Mouse (Mus musculus) midbrain, embryonic 11.5 days (tissue): ENCODE measurements around the gene Car6. TPM values are rescaled to one million over a fixed set of nuclear protein-coding genes. Genes with fewer than 3 reads are reported as not detected.

Experiments used
- ATAC-seq: fragments of 200-750 bp; cut with Nextera tagmentation; 2 replicates; pipeline ENCODE4 v1.8.0; 2017; ENCODE audit warnings: moderate TSS enrichment, moderate library complexity; ENCODE audit not compliant: low FRiP score
- DNase-seq: peaks from one replicate; pipeline ENCODE4 v3.0.0; 2015; ENCODE audit warnings: low spot score; ENCODE audit errors: missing footprints
- H3K27ac ChIP-seq: fragments of 300-500 bp; sonication (generic); 2 replicates; pipeline ENCODE4 v1.5.1; 2014; ENCODE audit warnings: low read depth, low read length
- H3K27me3 ChIP-seq: fragments of 300-500 bp; sonication (generic); 2 replicates; pipeline ENCODE4 v1.6.1; 2014; ENCODE audit warnings: mild to moderate bottlenecking, low read length, moderate library complexity, mixed read lengths; ENCODE audit not compliant: control insufficient read depth, insufficient read depth
- H3K36me3 ChIP-seq: fragments of 300-500 bp; sonication (generic); 2 replicates; pipeline ENCODE4 v1.6.1; 2014; ENCODE audit warnings: mild to moderate bottlenecking, low read length, moderate library complexity, mixed read lengths; ENCODE audit not compliant: control insufficient read depth, insufficient read depth
- H3K4me1 ChIP-seq: fragments of 300-500 bp; sonication (generic); 2 replicates; pipeline ENCODE4 v1.6.1; 2014; ENCODE audit warnings: low read length; ENCODE audit not compliant: control insufficient read depth, insufficient read depth
- H3K4me2 ChIP-seq: fragments of 300-500 bp; sonication (generic); 2 replicates; pipeline ENCODE4 v1.6.1; 2014; ENCODE audit warnings: mild to moderate bottlenecking, moderate library complexity
- H3K4me3 ChIP-seq: fragments of 300-500 bp; sonication (generic); 2 replicates; pipeline ENCODE4 v1.5.1; 2014; ENCODE audit warnings: low read depth, low read length
- H3K9ac ChIP-seq: fragments of 300-500 bp; sonication (generic); 2 replicates; pipeline ENCODE4 v1.6.1; 2014; ENCODE audit warnings: low read length
- H3K9me3 ChIP-seq: fragments of 300-500 bp; sonication (generic); 2 replicates; pipeline ENCODE4 v1.6.1; 2016; ENCODE audit warnings: low read length; ENCODE audit not compliant: control insufficient read depth
- WGBS: fragments of 180-500 bp; shearing (Covaris S2); extraction: QIAGEN DNeasy Blood & Tissue Kit; methylation state at CpG from one replicate; pipeline ENCODE4 v1.1.7; 2014; 5-methylcytosine and 5-hydroxymethylcytosine counted together
- polyA plus RNA-seq: library from polyadenylated mRNA; unstranded; fragments of >200 nt; fragmentation: Nextera tagmentation; extraction: Ambion mirVana; gene quantifications from 2 replicates; pipeline ENCODE4 v1.2.1, GENCODE M21; 2014

Car6 gene
- polyA plus RNA-seq, 1 experiment from 2014 or later: not detected

DNA sequence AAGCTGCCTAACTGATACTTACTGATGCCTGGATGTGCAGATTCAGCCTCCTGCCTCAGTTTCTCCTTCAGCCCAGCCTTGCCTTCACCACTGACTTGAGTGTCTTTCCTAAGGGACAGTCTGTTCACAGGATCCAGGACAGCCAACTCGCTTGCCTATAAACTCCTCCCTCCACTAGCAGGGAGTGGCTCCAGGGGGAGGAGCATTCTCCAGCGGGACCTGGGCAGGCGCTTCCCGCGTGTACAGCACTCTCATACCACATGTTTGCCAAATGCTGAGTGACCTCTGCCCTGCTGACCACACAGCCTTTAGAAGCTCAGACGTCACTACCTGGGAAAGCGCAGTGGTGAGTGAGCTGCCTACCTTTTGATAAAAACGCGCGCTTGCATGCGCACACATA is 19.5 kb upstream of the Car6 start:
- 24% methylated on average over 11 of the region's 11 CpGs for WGBS
- no peak overlapping the region for H3K4me2 ChIP-seq
- no peak overlapping the region for H3K4me3 ChIP-seq
- no peak overlapping the region for H3K27ac ChIP-seq
- no peaks in the 10 kb centered on the region for H3K36me3 ChIP-seq
- no peaks in the 10 kb centered on the region for H3K4me1 ChIP-seq
- ATAC-seq: 0 out of 2 replicates have a peak, but pooled peaks have one; percentile 30
- no peak overlapping the region for H3K9ac ChIP-seq
- no peaks in the 10 kb centered on the region for H3K27me3 ChIP-seq
- DNase-seq: no peak
- H3K9me3 ChIP-seq: no peaks in the 10 kb centered on the region

DNA sequence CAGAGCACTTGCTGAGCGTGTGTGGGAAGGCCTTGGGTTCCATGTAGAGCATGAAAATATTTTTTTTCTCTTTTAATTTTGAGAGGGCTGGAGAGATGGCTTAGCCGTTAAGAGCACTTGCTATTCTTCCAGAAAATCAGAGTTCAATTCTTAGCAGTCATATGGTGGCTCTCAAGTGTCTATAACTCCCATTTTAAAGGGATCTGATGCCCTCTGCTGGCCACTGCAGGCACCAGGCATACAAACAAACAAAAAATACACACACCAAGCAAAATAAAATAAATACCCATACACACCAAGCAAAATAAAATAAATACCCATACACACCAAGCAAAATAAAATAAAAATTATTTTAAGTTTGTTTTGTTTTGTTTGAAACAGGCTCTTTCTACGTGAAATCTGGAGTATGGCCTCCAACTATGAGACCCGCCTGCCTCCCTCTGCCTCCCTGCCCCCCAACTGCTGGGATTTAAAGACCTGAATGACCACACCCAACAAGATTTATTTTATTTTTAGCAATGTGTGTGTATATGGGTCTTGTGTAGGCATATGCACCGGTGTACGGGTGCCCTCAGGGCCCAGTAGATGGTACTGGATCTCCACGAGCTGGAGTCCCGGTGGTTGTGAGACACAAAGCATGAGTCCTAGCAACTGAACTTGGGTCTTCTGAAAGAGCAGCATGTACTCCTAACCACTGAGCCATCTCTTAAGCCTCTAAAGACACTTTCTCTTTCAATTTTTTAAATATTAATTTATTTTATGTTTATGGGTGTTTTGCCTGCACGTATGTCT is 18.6 kb upstream of the Car6 start:
- H3K9ac ChIP-seq: no peak overlapping the region
- H3K4me2 ChIP-seq: no peak overlapping the region
- H3K27ac ChIP-seq: no peak overlapping the region
- no peaks in the 10 kb centered on the region for H3K4me1 ChIP-seq
- no peaks in the 10 kb centered on the region for H3K9me3 ChIP-seq
- peak; percentile 93 for DNase-seq
- H3K4me3 ChIP-seq: no peak overlapping the region
- ATAC-seq: 0 out of 2 replicates have a peak, but pooled peaks have one; percentile 48
- H3K36me3 ChIP-seq: no peaks in the 10 kb centered on the region
- H3K27me3 ChIP-seq: no peaks in the 10 kb centered on the region
- WGBS: 73% methylated on average over 9 of the region's 9 CpGs

DNA sequence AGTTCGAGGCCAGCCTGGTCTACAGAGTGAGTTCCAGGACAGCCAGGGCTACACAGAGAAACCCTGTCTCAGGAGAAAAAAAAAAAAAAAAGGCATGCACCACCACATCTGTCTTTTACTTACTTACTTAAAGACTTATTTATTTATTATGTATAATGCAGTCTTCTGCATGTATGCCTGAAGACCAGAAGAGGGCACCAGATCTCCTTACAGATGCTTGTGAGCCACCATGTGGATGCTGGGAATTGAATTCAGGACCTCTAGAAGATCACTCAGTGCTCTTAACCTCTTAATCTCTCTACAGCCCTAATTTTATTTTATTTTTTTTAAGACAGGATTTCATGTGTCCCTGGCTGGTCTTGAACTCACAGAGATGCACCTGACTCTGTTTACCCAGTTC is 16.8 kb upstream of the Car6 start:
- ATAC-seq: no peak
- H3K4me1 ChIP-seq: peaks cover 2% of the 10 kb centered on the region; the same call in 1 of the 2 replicates
- DNase-seq: no peak
- H3K9ac ChIP-seq: no peak overlapping the region
- no peak overlapping the region for H3K4me2 ChIP-seq
- H3K27ac ChIP-seq: no peak overlapping the region
- H3K27me3 ChIP-seq: no peaks in the 10 kb centered on the region
- WGBS: 90% methylated on average over 1 of the region's 1 CpGs
- no peaks in the 10 kb centered on the region for H3K9me3 ChIP-seq
- no peaks in the 10 kb centered on the region for H3K36me3 ChIP-seq
- no peak overlapping the region for H3K4me3 ChIP-seq

DNA sequence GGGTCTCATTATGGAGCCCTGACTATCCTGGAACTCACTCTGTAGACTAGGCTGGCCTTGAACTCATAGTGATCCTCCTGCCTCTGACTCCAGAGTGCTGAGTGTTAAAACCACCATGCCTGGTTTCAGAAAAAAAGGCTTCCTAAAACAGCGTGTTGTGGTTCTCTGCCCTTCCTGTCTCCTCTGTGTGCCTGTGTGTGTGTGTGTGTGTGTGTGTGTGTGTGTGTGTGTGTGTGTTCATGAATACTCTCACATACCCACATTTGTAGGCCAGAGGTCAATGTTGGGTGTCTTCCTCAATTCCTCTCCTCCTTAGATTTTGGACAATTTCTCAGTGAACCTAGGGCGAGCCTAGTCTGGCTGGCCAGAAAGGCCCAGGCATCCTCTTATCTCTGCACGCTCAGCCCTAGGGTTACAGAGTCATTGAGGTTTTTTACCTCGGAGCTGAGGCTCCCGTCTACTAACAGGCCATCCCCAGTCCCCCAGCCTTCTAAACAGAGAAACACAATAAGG is 16.0 kb upstream of the Car6 start:
- Histone ChIP-seq H3K36me3 (no peaks in the 10 kb centered on the region), H3K27me3 (no peaks in the 10 kb centered on the region), H3K27ac (no peak overlapping the region), H3K9me3 (no peaks in the 10 kb centered on the region), H3K4me3 (no peak overlapping the region), H3K4me1 (peaks cover 5% of the 10 kb centered on the region; the same call in 1 of the 2 replicates), H3K4me2 (no peak overlapping the region), H3K9ac (no peak overlapping the region)
- WGBS: 75% methylated on average over 5 of the region's 5 CpGs
- ATAC-seq: no peak
- no peak for DNase-seq

DNA sequence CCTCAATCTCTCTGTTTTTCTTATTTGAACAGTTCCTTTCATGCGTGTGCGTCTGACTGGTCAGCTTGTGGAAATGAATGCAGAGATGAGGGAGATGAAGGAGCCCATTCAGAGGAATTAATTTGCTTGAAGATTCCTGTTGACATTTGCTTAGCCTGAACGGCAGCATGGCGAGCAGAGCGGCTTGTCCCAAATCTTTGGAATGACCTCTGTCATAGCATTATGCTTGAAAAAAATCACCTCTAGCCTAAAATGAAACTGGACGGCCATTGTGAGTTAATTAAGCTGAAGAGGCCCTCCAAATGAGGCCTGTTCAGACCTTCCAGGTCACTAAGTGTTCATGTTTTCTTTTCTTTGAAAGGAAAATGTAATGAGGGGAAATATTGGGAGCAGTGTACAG is 15.3 kb upstream of the Car6 start:
- no peak for ATAC-seq
- H3K27me3 ChIP-seq: no peaks in the 10 kb centered on the region
- no peak overlapping the region for H3K4me2 ChIP-seq
- 59% methylated on average over 6 of the region's 6 CpGs for WGBS
- no peaks in the 10 kb centered on the region for H3K9me3 ChIP-seq
- H3K27ac ChIP-seq: no peak overlapping the region
- no peak overlapping the region for H3K4me3 ChIP-seq
- no peak for DNase-seq
- H3K36me3 ChIP-seq: no peaks in the 10 kb centered on the region
- H3K9ac ChIP-seq: no peak overlapping the region
- peaks cover 5% of the 10 kb centered on the region; the same call in 1 of the 2 replicates for H3K4me1 ChIP-seq

DNA sequence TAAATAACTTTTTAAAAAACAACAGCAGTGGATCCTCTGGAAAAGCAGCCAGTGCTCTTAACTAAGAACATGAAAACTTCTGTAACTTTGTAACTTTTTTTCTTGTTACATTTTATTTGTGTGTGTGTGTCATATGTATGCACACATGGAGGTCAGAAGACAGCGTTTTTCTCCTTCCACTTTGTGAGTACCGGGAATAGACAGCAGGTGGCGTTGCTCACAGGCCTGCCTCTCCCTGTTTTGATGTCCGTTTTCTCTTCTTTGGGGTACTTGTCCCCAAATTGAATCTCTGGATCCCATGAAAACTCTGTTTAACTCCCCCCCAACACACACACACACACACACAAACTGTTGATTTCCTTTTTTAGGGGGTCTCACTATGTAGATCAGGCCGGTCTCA is 12.8 kb upstream of the Car6 start:
- Histone ChIP-seq H3K4me3 (no peak overlapping the region), H3K4me2 (no peak overlapping the region), H3K27me3 (no peaks in the 10 kb centered on the region), H3K9ac (no peak overlapping the region), H3K4me1 (peaks cover 5% of the 10 kb centered on the region; the same call in 1 of the 2 replicates), H3K9me3 (no peaks in the 10 kb centered on the region), H3K27ac (no peak overlapping the region), H3K36me3 (no peaks in the 10 kb centered on the region)
- DNase-seq: no peak
- 25% methylated on average over 5 of the region's 5 CpGs for WGBS
- ATAC-seq: no peak

DNA sequence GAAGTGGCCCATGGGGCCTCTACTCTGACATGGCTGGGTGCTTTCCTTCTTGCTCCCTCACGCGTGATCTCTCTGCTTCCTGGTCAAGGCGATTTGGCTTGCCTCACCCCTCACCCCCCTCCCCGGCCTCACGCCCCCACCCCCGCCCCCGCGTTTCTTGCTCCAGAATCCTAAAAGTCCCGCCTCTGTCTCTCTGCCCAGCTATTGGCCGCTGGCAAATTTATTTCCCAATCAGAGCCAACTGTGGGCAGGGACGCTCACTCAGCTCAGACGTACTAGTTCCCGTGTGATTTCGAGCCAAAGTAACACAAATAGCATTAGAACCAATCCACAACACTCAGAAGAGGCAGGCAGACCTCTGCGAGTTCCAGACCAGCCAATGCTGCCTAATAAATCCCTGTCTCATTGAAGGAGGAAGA is 11.4 kb upstream of the Car6 start:
- DNase-seq (peak; percentile 91), ATAC-seq (peak; percentile 88)
- H3K4me3 ChIP-seq: peak overlapping the region; percentile 37
- no peaks in the 10 kb centered on the region for H3K27me3 ChIP-seq
- under 1% methylated on average over 15 of the region's 15 CpGs for WGBS
- H3K36me3 ChIP-seq: no peaks in the 10 kb centered on the region
- H3K9me3 ChIP-seq: no peaks in the 10 kb centered on the region
- H3K9ac ChIP-seq: peak overlapping the region; percentile 39; the same call in 1 of the 2 replicates
- no peak overlapping the region for H3K27ac ChIP-seq
- peaks cover 5% of the 10 kb centered on the region; the same call in 1 of the 2 replicates for H3K4me1 ChIP-seq
- H3K4me2 ChIP-seq: peak overlapping the region; percentile 55

DNA sequence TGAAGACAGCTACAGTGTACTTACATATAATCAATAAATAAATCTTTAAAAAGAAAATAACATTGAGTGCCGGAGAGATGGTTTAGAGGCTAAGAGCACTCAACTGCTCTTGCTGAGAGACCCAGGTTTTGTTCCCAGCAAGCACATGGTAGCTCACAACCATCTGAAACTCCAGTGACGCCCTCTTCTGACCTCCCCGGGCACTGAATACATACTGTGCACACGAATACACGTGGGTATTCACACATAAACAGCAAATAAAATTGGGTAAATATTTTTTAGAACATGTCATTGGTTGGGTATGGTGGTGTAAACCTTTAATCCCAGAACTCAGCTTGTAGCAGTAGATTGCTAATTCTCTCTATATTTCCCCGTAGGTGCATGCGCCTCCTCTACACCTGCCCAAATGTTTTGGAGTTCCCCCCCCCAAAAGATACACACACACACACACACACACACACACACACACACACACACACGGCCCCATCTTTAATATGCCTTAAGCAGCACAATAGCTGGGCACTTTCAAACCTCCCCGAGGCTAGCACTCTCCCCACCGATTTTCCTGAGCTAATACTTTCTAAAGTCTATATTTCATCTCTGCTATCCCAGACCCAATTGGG is 10.9 kb upstream of the Car6 start:
- WGBS: 54% methylated on average over 10 of the region's 10 CpGs

DNA sequence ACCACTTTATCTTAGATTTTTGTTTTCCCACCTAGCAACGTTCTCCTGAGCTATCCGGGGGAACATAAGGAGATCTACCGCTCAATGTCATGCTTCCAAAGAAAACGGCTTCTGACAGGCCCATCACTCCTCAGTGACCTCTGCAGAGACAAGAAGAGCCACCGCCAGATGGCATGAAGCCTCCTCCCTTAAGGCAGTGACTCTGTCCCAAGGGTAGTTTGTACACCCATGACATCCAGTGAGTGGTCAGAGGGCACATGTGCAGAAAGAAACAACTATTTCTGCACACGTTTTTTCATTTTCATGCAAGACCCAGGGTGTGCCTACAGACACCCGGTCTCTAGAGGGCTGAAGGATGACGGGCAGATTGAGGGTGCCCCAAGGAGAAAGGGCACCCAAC is 9.2 kb upstream of the Car6 start:
- Histone ChIP-seq H3K27ac (no peak overlapping the region), H3K9me3 (no peaks in the 10 kb centered on the region), H3K4me2 (no peak overlapping the region), H3K27me3 (no peaks in the 10 kb centered on the region), H3K4me3 (no peak overlapping the region), H3K36me3 (no peaks in the 10 kb centered on the region), H3K9ac (no peak overlapping the region), H3K4me1 (peaks cover 5% of the 10 kb centered on the region; the same call in 1 of the 2 replicates)
- 84% methylated on average over 8 of the region's 8 CpGs for WGBS
- DNase-seq: no peak
- ATAC-seq: no peak

More for the DNA sequence above, 10.9 kb upstream of the Car6 start:
- Histone ChIP-seq H3K4me2 (peak overlapping the region; percentile 55), H3K4me3 (peak overlapping the region; percentile 37), H3K27ac (no peak overlapping the region), H3K9ac (0 out of 2 replicates have a peak overlapping the region, but pooled peaks have one; percentile 10), H3K4me1 (peaks cover 5% of the 10 kb centered on the region; the same call in 1 of the 2 replicates), H3K9me3 (no peaks in the 10 kb centered on the region), H3K36me3 (no peaks in the 10 kb centered on the region), H3K27me3 (no peaks in the 10 kb centered on the region)
- DNase-seq (no peak), ATAC-seq (peak; percentile 63)
